Mouse (Mus musculus): Measurements from ENCODE around the gene Tsc1. TPM values are rescaled to one million over a fixed set of nuclear protein-coding genes. Genes with fewer than 3 reads are reported as not detected.

Gene Tsc1
- polyA plus RNA-seq, 1 experiment from 2014 or later, result 3.7 TPM

DNA sequence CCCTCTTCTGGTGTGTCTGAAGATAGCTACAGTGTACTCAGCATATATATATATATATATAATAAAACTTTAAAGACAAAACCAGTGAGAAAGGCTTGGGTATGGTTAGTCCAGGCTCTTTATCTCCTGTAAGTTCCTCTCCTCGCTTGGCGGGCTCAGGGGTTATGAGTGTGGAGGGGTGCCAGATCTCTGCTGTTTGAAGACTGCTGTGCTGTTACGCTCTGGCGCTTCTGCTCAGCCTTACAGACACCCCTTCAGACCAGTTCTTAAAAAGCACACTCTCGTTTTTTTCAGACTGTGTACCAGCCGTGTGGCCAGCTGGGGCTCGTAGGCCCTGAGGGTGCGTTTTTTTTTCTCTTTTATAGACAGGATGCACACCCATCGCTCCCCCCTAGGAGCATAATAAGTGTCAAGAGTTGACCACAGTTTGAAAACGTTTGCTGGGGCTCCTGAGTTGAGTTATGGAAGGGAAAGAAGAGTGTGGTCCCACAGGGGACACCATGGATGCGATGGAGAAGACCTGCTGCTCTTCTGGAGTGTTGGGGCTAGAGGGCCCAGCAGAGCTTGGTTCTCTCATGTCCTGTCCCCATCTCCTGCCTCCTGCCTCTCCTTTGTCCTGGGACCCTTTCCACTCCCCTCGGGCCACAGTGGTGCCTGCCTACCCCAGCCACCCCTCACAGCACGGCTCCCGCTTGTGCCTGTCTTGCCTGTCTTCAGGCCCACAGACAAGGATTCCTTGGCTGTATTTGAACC, 35.1 kb upstream of the Tsc1 start:
- Histone ChIP-seq H3K4me3 (ENCODE audit: low read depth, low read length) (no peak overlapping the region), H3K27ac (ENCODE audit: low read depth) (peak overlapping the region; percentile 78), H3K9me3 (ENCODE audit: low read length) (no peaks in the 10 kb centered on the region), H3K9ac (replicated peaks) (no peak overlapping the region; the same call in 1 of the 2 replicates), H3K4me2 (ENCODE audit: low read depth, low read length) (no peak overlapping the region), H3K4me1 (ENCODE audit: insufficient read depth) (peaks cover 31% of the 10 kb centered on the region), H3K27me3 (ENCODE audit: insufficient read depth, low read length) (no peaks in the 10 kb centered on the region), H3K36me3 (replicated peaks; ENCODE audit: insufficient read depth, low read length) (peaks cover 18% of the 10 kb centered on the region; the same call in 1 of the 2 replicates)
- TF ChIP-seq EP300 (IDR thresholded peaks at IDR 0.05; ENCODE audit: low read depth), result peak; percentile 12; the same call in 1 of the 2 replicates
- TF ChIP-seq CTCF (IDR thresholded peaks at IDR 0.05; ENCODE audit: low read depth), result no peak
- DNase-seq (peak; percentile 39), ATAC-seq (peak; percentile 4; the same call in 1 of the 2 replicates)
- WGBS (ENCODE audit: insufficient replicate concordance), result 40% methylated on average over 14 of the region's 14 CpGs

DNA sequence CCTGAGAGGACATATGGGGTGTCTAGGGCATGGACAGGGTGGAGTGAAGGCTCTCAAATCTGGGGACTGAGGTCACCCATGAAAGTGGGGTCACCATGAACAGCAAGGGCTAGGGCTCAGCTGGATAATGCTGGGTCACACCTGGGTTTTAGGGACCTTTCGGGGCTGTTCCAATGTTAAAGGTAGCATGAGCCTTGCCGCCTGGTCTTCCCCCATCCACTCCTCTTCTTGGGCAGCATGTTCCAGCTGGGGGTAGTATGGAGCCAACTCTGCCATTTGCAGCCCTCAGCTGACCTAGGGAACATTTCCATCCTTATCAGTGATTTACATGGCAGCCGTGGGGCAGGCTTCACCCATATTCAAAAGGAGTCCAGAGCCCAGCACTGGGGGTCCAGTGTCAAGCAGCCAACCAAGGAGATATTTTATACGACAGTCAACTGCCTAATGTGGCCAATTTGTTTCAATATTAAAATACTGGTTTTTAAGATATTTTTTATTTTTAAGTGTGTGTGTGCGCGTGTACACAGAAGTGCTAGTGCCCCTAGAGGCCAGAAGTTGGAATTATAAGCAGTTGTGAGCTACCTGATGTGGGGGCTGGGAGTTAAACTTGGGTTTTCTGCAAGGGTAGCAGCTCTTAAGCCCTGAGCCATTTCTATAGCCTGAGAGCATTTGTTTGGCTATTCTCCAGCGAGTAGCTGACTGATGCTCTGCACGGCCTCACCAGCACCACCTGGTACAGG, 34.3 kb upstream of the Tsc1 start:
- no peaks in the 10 kb centered on the region for H3K9me3 ChIP-seq (ENCODE audit: low read length)
- WGBS (ENCODE audit: insufficient replicate concordance), result 62% methylated on average over 8 of the region's 8 CpGs
- TF ChIP-seq CTCF (IDR thresholded peaks at IDR 0.05; ENCODE audit: low read depth), result peak; percentile 65
- TF ChIP-seq EP300 (IDR thresholded peaks at IDR 0.05; ENCODE audit: low read depth), result peak; percentile 49; the same call in 1 of the 2 replicates
- H3K36me3 ChIP-seq (replicated peaks; ENCODE audit: insufficient read depth, low read length), result peaks cover 27% of the 10 kb centered on the region
- peaks cover 24% of the 10 kb centered on the region for H3K4me1 ChIP-seq (ENCODE audit: insufficient read depth)
- no peak overlapping the region for H3K4me2 ChIP-seq (ENCODE audit: low read depth, low read length)
- H3K27me3 ChIP-seq (ENCODE audit: insufficient read depth, low read length), result no peaks in the 10 kb centered on the region
- no peak overlapping the region for H3K4me3 ChIP-seq (ENCODE audit: low read depth, low read length)
- H3K27ac ChIP-seq (ENCODE audit: low read depth), result peak overlapping the region; percentile 78
- peak; percentile 26 for DNase-seq
- no peak overlapping the region for H3K9ac ChIP-seq (replicated peaks)
- no peak for ATAC-seq

DNA sequence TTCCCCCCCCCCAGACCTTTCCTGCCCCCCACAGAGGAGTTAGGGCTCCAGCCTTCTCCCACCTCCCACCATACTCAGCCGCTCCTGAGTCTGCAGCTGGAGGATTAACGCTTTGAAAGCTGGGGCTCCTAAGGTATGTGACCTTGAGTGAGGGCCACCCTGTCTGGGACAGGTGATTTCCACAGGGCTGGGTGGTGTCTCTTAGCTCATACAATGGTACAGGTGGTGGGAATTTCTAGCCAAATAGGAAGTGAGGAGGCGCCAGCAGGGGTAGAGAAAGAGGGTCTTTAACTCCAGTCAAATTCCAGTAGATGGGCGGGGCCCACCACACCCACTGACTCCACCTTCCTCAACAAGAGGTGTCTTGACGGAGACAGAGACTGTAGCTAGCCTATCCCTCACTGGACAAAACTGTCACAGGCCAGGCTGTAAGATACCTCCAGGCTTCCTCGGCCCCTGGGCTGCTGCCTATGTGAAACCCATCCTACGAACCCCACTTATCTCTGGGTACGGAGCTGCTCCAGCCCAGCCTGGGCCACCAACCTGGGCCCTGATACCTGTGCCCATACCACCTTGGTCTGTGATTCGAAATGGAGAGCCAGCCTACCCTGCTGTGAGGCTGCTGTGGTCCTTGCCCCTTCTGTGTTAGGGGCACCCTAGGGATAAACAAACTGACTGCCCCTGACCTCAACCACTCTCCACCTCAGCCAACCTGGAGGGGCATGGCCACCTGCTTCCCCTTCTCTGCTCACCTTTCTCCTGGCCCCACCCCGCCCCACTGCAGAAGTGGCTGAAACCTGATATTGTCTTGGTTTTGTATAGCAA, 33.5 kb upstream of the Tsc1 start:
- Histone ChIP-seq H3K27me3 (ENCODE audit: insufficient read depth, low read length) (no peaks in the 10 kb centered on the region), H3K9me3 (ENCODE audit: low read length) (no peaks in the 10 kb centered on the region), H3K36me3 (replicated peaks; ENCODE audit: insufficient read depth, low read length) (peaks cover 34% of the 10 kb centered on the region), H3K27ac (ENCODE audit: low read depth) (peak overlapping the region; percentile 64), H3K4me2 (ENCODE audit: low read depth, low read length) (no peak overlapping the region), H3K4me1 (ENCODE audit: insufficient read depth) (peaks cover 21% of the 10 kb centered on the region), H3K4me3 (ENCODE audit: low read depth, low read length) (no peak overlapping the region), H3K9ac (replicated peaks) (no peak overlapping the region)
- DNase-seq (peak; percentile 38), ATAC-seq (peak; percentile 34)
- 44% methylated on average over 10 of the region's 10 CpGs for WGBS (ENCODE audit: insufficient replicate concordance)
- TF ChIP-seq EP300 (IDR thresholded peaks at IDR 0.05; ENCODE audit: low read depth) (peak; percentile 8; the same call in 1 of the 2 replicates), CTCF (IDR thresholded peaks at IDR 0.05; ENCODE audit: low read depth) (no peak)

DNA sequence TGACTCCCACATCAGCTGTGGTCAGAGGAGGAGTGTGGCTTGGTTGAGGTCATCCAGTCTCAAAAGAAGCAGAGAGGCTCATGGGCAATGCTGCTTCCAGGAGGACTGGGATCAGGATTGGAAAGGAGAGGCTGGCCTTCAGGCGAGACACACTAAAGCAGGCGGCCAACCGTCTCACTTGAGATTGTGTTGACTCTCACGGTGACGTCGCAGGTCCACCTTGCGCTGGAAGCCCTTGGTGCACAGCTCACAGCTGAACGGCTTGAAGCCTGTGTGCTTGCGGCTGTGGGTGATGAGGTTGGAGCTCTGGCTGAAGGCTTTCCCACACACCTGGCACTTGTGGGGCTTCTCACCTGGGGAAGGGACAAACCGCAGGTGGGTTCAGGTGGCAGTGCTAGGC, 31.2 kb upstream of the Tsc1 start:
- Histone ChIP-seq H3K4me1 (ENCODE audit: insufficient read depth) (peaks cover 21% of the 10 kb centered on the region), H3K27ac (ENCODE audit: low read depth) (no peak overlapping the region), H3K9me3 (ENCODE audit: low read length) (no peaks in the 10 kb centered on the region), H3K36me3 (replicated peaks; ENCODE audit: insufficient read depth, low read length) (peaks cover 49% of the 10 kb centered on the region), H3K4me3 (ENCODE audit: low read depth, low read length) (no peak overlapping the region), H3K9ac (replicated peaks) (no peak overlapping the region), H3K4me2 (ENCODE audit: low read depth, low read length) (no peak overlapping the region), H3K27me3 (ENCODE audit: insufficient read depth, low read length) (no peaks in the 10 kb centered on the region)
- no peak for DNase-seq
- ATAC-seq, result no peak
- no peak for TF ChIP-seq EP300 (IDR thresholded peaks at IDR 0.05; ENCODE audit: low read depth)
- TF ChIP-seq CTCF (IDR thresholded peaks at IDR 0.05; ENCODE audit: low read depth), result no peak
- WGBS (ENCODE audit: insufficient replicate concordance), result 85% methylated on average over 10 of the region's 10 CpGs

DNA sequence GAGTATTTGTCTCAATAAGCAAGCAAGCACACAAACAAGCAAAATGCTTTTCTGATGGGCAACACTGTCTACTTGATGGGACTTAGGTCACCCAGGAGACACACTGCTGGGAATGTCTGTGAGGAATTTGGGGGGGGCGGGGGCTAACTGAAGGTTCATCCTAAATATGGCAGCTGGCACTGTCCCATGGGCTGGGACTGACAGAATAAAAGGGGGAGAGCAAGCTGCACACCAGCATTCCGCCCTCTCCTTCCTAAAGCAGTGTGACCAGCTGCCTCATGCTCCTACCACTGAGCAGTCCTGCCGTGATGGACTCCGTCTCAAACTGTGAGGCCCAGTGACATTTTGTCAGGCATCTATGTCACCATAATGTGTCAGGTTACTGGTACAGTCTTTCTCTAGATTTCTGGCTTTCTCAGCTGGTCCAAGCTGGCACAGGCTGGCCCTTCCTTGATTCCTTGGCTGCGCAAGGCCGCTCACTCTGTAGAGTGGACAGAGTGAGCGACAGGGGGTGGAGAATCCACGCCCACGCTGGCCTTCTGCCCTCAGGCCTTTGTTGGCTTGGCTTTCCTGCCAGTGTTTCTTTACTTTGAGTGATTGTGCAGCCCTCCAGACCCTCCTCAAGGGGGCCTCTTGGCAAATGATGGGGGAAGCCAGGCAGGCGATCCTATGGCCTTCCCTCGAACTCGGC, 30.2 kb upstream of the Tsc1 start:
- ATAC-seq, result no peak
- TF ChIP-seq CTCF (IDR thresholded peaks at IDR 0.05; ENCODE audit: low read depth) (no peak), EP300 (IDR thresholded peaks at IDR 0.05; ENCODE audit: low read depth) (no peak)
- Histone ChIP-seq H3K27me3 (ENCODE audit: insufficient read depth, low read length) (no peaks in the 10 kb centered on the region), H3K4me2 (ENCODE audit: low read depth, low read length) (no peak overlapping the region), H3K9ac (replicated peaks) (no peak overlapping the region), H3K4me3 (ENCODE audit: low read depth, low read length) (no peak overlapping the region), H3K27ac (ENCODE audit: low read depth) (no peak overlapping the region), H3K36me3 (replicated peaks; ENCODE audit: insufficient read depth, low read length) (peaks cover 52% of the 10 kb centered on the region), H3K4me1 (ENCODE audit: insufficient read depth) (peaks cover 21% of the 10 kb centered on the region), H3K9me3 (ENCODE audit: low read length) (no peaks in the 10 kb centered on the region)
- 84% methylated on average over 12 of the region's 12 CpGs for WGBS (ENCODE audit: insufficient replicate concordance)
- DNase-seq, result no peak

All from liver, postnatal 0 days (tissue).